Mouse (Mus musculus) neural tube, embryonic 14.5 days (tissue): Measurements from ENCODE around the gene Creld1. TPM values are rescaled to one million over a fixed set of nuclear protein-coding genes. Genes with fewer than 3 reads are reported as not detected.
A peak's percentile ranks its signal among the peaks of the same experiment; 100 is the strongest.

Experiments used
- ATAC-seq: fragments of 200-750 bp; cut with Nextera tagmentation; 2 replicates; pipeline ENCODE4 v1.8.0; 2017; ENCODE audit warnings: low read depth, mild to moderate bottlenecking, moderate TSS enrichment, moderate library complexity
- H3K27ac ChIP-seq: fragments of 300-500 bp; sonication (generic); 2 replicates; pipeline ENCODE4 v1.5.1; 2014; ENCODE audit warnings: low read depth, mild to moderate bottlenecking, control low read depth, low read length, moderate library complexity, mixed read lengths
- H3K27me3 ChIP-seq: fragments of 300-500 bp; sonication (generic); 2 replicates; pipeline ENCODE4 v1.6.1; 2014; ENCODE audit warnings: low read length; ENCODE audit not compliant: control insufficient read depth, insufficient read depth
- H3K36me3 ChIP-seq: fragments of 300-500 bp; sonication (generic); 2 replicates; pipeline ENCODE4 v1.6.1; 2014; ENCODE audit warnings: low read length, mixed read lengths; ENCODE audit not compliant: control insufficient read depth, insufficient read depth
- H3K4me1 ChIP-seq: fragments of 300-500 bp; sonication (generic); 2 replicates; pipeline ENCODE4 v1.6.1; 2014; ENCODE audit warnings: low read length; ENCODE audit not compliant: control insufficient read depth, insufficient read depth
- H3K4me2 ChIP-seq: fragments of 300-500 bp; sonication (generic); 2 replicates; pipeline ENCODE4 v1.6.1; 2014; ENCODE audit warnings: mild to moderate bottlenecking, low read depth, low read length, control low read depth
- H3K4me3 ChIP-seq: fragments of 300-500 bp; sonication (generic); 2 replicates; pipeline ENCODE4 v1.5.1; 2014; ENCODE audit warnings: low read depth, low read length, control low read depth, mixed read lengths
- H3K9ac ChIP-seq: fragments of 300-500 bp; sonication (generic); replicated peaks from 2 replicates; pipeline ENCODE4 v1.6.1; 2014; ENCODE audit warnings: low read depth, mild to moderate bottlenecking, control low read depth, low read length, mixed read lengths
- H3K9me3 ChIP-seq: fragments of 300-500 bp; sonication (generic); 2 replicates; pipeline ENCODE4 v1.6.1; 2016; ENCODE audit warnings: low read length; ENCODE audit not compliant: control insufficient read depth
- WGBS: fragments of 180-500 bp; shearing (Covaris S2); extraction: QIAGEN DNeasy Blood & Tissue Kit; methylation state at CpG from one replicate; pipeline ENCODE4 v1.1.7; 2014; 5-methylcytosine and 5-hydroxymethylcytosine counted together
- polyA plus RNA-seq: library from polyadenylated mRNA; unstranded; fragments of >200 nt; fragmentation: Nextera tagmentation; extraction: Ambion mirVana; gene quantifications from 2 replicates; pipeline ENCODE4 v1.2.1, GENCODE M21; 2014

The Creld1 gene
- polyA plus RNA-seq, 1 experiment from 2014 or later = 66.4 TPM

DNA sequence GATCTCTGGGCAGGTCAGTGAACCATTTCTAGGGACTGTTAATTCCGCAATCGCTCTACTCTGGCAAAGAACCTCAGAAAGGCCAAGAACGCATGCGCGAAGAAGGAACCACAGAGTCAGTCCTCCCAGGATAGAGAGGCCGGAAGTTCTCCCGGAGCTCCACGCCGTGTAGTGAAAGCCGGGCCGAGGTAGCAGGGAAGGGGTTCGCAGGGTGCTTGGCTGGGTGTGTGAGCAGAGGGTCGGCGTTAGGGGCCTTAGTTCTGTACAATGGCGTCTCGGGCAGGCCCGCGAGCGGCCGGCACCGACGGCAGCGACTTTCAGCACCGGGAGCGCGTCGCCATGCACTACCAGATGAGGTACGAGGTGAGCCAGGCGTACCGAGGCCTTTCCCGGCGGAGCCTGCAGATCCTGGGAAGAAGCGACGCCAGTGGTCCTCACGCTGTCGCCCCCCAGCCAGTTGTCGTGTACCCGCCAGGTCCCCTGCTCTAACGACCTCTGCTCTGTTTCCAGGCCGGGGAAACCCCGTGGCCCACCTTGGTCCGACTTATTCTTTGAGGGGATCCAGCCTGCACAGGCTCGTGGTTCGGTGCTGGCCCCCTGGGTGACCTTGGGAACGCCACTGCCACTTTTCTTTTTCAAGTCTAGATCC is 40.5 kb upstream of the Creld1 start, which contains the start of gene Jagn1:
Jagn1 (plus strand) TSS at position 128 of the 649 bp plus-strand sequence.
- WGBS = under 1% methylated on average over 43 of the region's 45 CpGs
- peak within 1 kb of the TSS; percentile 70; the same call in 1 of the 2 replicates for H3K27ac ChIP-seq
- ATAC-seq = peak; percentile 94

DNA sequence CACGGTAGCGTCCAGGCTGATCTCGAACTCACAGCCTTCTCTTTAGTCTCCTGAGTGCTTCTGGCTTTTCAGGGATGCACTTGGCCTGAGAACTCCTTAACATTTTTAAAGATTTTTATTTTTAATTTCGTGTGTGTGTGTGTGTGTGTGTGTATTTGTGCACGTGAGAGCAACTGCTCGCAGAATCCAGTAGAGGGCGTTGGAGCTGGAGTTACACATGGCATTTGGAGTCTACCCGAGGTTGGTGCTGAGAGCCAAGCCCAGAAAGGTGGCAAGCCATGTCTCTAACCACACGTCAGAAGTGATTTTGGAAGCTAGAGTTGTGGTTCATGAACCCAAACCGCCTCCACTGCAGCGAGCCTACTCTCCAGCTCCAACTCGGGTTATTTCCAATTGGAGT is 40.0 kb upstream of the Creld1 start:
- Histone ChIP-seq H3K4me3 (peak overlapping the region; percentile 74), H3K27ac (no peak overlapping the region; the same call in 1 of the 2 replicates), H3K9ac (peak overlapping the region; percentile 81), H3K4me2 (peak overlapping the region; percentile 76), H3K36me3 (peaks cover 13% of the 10 kb centered on the region), H3K27me3 (no peaks in the 10 kb centered on the region), H3K4me1 (peaks cover 8% of the 10 kb centered on the region), H3K9me3 (no peaks in the 10 kb centered on the region)
- 48% methylated on average over 12 of the region's 12 CpGs for WGBS
- ATAC-seq = no peak

More for the DNA sequence above, 40.5 kb upstream of the Creld1 start, which contains the start of gene Jagn1:
- Histone ChIP-seq H3K4me2 (peak within 1 kb of the TSS; percentile 76), H3K4me3 (peak within 1 kb of the TSS; percentile 74), H3K4me1 (peaks cover 8% of the 10 kb centered on the region), H3K36me3 (peaks cover 8% of the 10 kb centered on the region), H3K9ac (peak within 1 kb of the TSS; percentile 81), H3K27me3 (no peaks in the 10 kb centered on the region), H3K9me3 (no peaks in the 10 kb centered on the region)

DNA sequence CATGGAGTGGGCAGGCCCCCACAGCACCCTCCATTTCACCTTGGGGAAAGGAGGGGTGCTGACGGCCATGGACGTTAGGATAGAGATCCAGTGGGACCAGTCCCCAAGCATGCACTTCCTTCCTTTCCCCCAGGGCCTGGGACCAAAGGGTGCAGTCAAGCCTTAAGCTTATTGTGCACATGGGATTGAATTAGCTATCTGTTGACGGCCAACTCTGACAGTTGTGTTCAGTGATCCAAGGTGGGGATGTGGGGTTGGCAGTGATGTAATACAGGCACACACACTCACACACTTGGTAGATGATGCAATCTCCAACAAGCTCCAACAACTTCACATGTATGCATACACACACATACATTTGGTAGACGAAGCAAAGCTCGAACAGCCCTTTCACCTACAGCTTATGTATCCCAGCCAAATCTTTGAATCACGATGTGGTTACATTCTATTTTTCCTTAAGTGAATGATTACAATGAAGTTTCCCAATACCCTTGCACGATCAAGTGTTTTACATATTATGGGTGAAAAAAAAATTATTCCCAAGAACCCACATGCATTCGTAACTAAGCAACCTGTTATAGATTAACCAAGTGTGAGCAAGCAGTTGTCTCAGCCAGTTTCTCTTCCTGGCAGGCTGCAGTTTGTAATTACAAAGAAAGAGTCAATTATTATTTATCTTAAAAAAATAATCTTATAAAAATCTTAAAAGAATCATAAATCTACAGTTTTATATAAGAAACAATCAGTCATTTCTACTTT is 38.7 kb upstream of the Creld1 start:
- no peak for ATAC-seq
- WGBS = 85% methylated on average over 6 of the region's 8 CpGs
- H3K4me1 ChIP-seq = peaks cover 8% of the 10 kb centered on the region

DNA sequence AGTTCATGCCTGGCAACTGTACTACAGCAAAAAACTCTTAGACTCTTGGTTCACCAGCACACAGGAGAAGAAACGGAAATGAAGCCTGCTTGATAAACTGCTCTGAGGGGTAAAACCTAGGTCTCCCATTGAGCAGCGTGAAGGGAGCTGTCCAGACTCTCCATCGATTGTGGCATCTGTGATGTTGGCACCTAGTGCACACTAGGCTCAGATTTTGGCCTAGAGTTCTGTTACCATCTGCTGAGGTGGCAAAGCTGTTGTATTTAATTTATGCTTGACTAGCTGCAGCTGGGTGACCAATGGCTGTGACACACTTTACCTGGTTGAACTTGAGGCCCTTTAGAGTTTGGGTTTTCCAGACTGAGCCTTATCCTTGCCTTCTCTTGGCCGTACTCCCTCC is 35.5 kb upstream of the Creld1 start:
- H3K4me1 ChIP-seq = peaks cover 8% of the 10 kb centered on the region
- no peak overlapping the region for H3K4me2 ChIP-seq
- no peaks in the 10 kb centered on the region for H3K27me3 ChIP-seq
- H3K9ac ChIP-seq = no peak overlapping the region
- no peaks in the 10 kb centered on the region for H3K9me3 ChIP-seq
- WGBS = 94% methylated on average over 4 of the region's 4 CpGs
- no peak for ATAC-seq
- H3K4me3 ChIP-seq = no peak overlapping the region
- H3K36me3 ChIP-seq = peaks cover 21% of the 10 kb centered on the region
- no peak overlapping the region for H3K27ac ChIP-seq

More for the DNA sequence above, 38.7 kb upstream of the Creld1 start:
- H3K9me3 ChIP-seq = no peaks in the 10 kb centered on the region
- no peaks in the 10 kb centered on the region for H3K27me3 ChIP-seq
- no peak overlapping the region for H3K9ac ChIP-seq
- no peak overlapping the region for H3K27ac ChIP-seq
- peaks cover 21% of the 10 kb centered on the region for H3K36me3 ChIP-seq
- H3K4me3 ChIP-seq = no peak overlapping the region
- H3K4me2 ChIP-seq = no peak overlapping the region

DNA sequence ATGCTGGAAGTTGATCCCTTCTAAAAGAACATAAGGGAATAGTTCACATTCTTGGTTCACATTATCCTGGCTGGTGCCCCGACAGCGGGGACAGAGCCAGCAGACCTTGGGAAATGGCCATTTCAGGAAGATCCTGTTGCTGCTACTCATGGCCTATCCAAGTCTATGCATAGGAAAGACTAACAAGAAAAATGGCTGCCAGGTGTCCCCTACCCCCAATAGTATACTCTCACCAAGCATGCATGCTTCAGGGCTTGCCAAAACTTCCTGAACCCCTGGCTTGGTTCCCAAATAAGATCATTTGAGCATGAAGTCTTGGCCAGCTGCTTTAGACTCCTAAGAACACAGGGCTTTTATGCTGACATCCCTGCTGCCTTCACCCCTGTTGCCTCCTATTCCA is 31.3 kb upstream of the Creld1 start:
- Histone ChIP-seq H3K27ac (no peak overlapping the region), H3K36me3 (peaks cover 20% of the 10 kb centered on the region), H3K9ac (no peak overlapping the region), H3K4me2 (no peak overlapping the region), H3K4me1 (no peaks in the 10 kb centered on the region), H3K27me3 (no peaks in the 10 kb centered on the region), H3K9me3 (no peaks in the 10 kb centered on the region), H3K4me3 (no peak overlapping the region)
- WGBS = 78% methylated on average over 2 of the region's 2 CpGs
- no peak for ATAC-seq

DNA sequence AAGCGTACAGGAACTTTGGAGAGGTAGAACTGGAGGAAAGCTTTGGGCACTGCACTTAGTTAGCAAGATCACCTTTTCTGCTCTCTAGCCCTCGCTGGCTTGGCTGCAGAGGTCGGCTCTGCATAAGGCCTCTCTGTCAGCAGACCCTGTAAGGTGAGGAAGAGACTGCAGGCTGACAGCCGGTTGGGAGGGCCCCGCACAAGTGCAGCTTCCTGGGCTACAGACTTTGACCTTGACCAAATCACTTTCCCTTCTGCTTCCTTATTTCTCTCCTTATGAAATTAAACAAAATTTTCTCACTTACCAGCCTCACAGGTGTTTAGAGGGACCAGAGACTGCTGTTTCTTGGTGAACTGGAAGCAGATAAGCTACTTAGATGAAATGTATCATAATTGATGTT is 28.1 kb upstream of the Creld1 start:
- Histone ChIP-seq H3K27ac (no peak overlapping the region), H3K27me3 (no peaks in the 10 kb centered on the region), H3K9me3 (no peaks in the 10 kb centered on the region), H3K9ac (no peak overlapping the region), H3K36me3 (no peaks in the 10 kb centered on the region), H3K4me2 (no peak overlapping the region), H3K4me1 (no peaks in the 10 kb centered on the region), H3K4me3 (no peak overlapping the region)
- no peak for ATAC-seq
- 79% methylated on average over 5 of the region's 5 CpGs for WGBS

DNA sequence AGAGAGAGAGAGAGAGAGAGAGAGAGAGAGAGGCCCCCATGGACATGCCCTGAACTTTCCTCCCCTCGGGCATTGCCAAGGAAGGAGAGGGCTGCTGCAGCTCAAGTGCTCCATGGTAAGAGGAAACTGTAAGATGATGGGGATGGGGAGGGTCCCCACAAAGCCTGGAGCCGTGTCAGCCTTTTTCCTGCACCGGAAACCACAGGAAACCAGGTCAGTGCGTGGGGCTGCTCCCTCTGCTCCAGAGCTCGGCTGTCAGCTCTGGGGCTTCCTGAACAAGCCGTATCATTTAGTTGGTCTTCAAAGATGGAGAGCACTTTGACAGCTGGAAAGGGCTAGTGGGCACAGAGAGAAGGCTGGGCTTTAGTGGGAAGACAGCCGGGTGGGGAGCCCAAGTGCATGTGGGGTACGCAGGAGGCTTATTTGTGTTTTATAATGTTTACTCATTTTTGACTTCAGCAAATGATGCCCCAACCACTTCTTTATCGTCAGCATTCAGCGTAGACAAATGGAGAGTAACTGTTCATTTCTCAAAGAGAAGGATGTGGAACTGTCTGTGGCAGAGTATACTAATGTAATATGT is 25.1 kb upstream of the Creld1 start, which contains the start of gene Il17re:
Il17re (plus strand) TSS at position 533 of the 583 bp plus-strand sequence.
- Histone ChIP-seq H3K27me3 (no peaks in the 10 kb centered on the region), H3K4me1 (no peaks in the 10 kb centered on the region), H3K4me2 (no peak within 1 kb of the TSS), H3K36me3 (no peaks in the 10 kb centered on the region), H3K27ac (no peak within 1 kb of the TSS), H3K9me3 (no peaks in the 10 kb centered on the region), H3K9ac (no peak within 1 kb of the TSS), H3K4me3 (no peak within 1 kb of the TSS)
- no peak for ATAC-seq
- WGBS = 78% methylated on average over 10 of the region's 10 CpGs

DNA sequence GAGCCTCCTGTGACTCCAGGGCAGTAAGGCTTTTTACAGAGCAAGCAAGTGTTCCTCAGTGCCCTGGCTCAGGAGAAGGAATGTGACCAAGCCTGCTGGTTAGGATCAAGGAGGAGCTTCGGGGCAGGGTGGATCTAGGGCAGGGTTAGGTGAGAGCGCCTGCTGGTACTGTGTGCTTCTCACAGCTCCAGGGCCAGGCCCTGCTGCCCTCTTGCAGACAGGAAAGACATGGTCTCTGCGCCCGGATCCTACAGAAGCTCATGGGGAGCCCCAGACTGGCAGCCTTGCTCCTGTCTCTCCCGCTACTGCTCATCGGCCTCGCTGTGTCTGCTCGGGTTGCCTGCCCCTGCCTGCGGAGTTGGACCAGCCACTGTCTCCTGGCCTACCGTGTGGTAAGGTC is 24.5 kb upstream of the Creld1 start:
- H3K27ac ChIP-seq = no peak overlapping the region
- H3K9me3 ChIP-seq = no peaks in the 10 kb centered on the region
- no peak overlapping the region for H3K9ac ChIP-seq
- H3K27me3 ChIP-seq = no peaks in the 10 kb centered on the region
- 65% methylated on average over 10 of the region's 10 CpGs for WGBS
- H3K36me3 ChIP-seq = no peaks in the 10 kb centered on the region
- no peak overlapping the region for H3K4me2 ChIP-seq
- no peak overlapping the region for H3K4me3 ChIP-seq
- no peak for ATAC-seq
- H3K4me1 ChIP-seq = no peaks in the 10 kb centered on the region

DNA sequence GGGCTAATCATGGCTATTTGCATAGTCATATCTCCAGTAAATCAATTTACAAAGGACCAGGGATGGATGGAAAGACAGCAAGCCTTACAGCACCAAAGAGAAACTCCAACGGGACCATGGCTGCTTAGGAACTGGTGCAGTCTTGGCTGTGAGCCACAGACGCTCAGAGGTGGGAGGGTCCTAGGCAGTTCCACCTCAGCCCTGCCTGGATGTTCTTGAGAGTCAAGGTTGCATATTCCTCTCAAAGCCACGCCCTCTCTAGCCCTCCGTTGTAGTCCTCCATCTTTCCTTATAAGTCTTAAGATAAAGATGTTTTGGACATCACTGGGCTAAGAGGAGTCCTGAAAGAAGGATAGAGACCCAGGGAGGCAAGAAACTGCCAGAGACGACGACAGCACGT is 19.1 kb upstream of the Creld1 start:
- H3K27me3 ChIP-seq = no peaks in the 10 kb centered on the region
- WGBS = 78% methylated on average over 7 of the region's 7 CpGs
- no peak for ATAC-seq
- H3K36me3 ChIP-seq = no peaks in the 10 kb centered on the region
- H3K9me3 ChIP-seq = no peaks in the 10 kb centered on the region
- no peaks in the 10 kb centered on the region for H3K4me1 ChIP-seq
- no peak overlapping the region for H3K9ac ChIP-seq
- H3K4me3 ChIP-seq = no peak overlapping the region
- no peak overlapping the region for H3K4me2 ChIP-seq
- no peak overlapping the region; the same call in 1 of the 2 replicates for H3K27ac ChIP-seq
